Mouse (Mus musculus): ENCODE data around the gene Mfsd13b. TPM values are rescaled to one million over a fixed set of nuclear protein-coding genes. Genes with fewer than 3 reads are reported as not detected.

Gene Mfsd13b
- polyA plus RNA-seq, 1 experiment from 2014 or later: 0.50 TPM

DNA sequence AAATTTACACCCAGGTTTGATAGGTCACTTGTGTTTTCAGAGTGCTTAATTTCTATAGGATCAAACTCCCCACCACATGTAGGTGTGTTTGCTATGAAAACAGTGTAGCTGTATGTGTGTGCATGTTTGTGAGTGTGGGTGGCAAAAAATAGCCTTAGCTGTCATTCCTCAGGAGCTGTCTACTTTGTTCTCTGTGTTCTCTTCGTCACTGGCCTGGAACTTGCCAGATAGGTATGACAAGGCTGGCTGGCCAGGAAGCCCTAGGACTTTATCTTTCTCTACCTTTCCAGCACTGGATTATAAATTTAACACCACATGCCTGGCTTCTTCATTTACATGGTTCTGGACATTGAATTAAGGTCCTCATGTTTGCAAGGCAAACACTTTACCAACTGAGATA, 61.9 kb downstream of the Mfsd13b start:
- no peaks in the 10 kb centered on the region for H3K9me3 ChIP-seq (replicated peaks; ENCODE audit: control insufficient read depth, low read length)
- no peaks in the 10 kb centered on the region for H3K27me3 ChIP-seq (ENCODE audit: control insufficient read depth, insufficient read depth, low read length)
- no peak for ATAC-seq (replicated peaks; ENCODE audit: extremely low read depth, insufficient read depth, low FRiP score)
- no peak overlapping the region for H3K4me2 ChIP-seq (ENCODE audit: low read depth, low read length)
- WGBS: 26% methylated on average over 1 of the region's 1 CpGs
- H3K27ac ChIP-seq (ENCODE audit: low read length): 0 out of 2 replicates have a peak overlapping the region, but pooled peaks have one; percentile 1
- H3K4me1 ChIP-seq (ENCODE audit: control insufficient read depth, insufficient read depth, low read length): peaks cover 26% of the 10 kb centered on the region
- H3K36me3 ChIP-seq (ENCODE audit: control insufficient read depth, insufficient read depth): 0 out of 2 replicates have a peak, but pooled peaks cover 2% of the 10 kb centered on the region
- no peak overlapping the region for H3K4me3 ChIP-seq (ENCODE audit: low read length)
- H3K9ac ChIP-seq (ENCODE audit: low read length): no peak overlapping the region

DNA sequence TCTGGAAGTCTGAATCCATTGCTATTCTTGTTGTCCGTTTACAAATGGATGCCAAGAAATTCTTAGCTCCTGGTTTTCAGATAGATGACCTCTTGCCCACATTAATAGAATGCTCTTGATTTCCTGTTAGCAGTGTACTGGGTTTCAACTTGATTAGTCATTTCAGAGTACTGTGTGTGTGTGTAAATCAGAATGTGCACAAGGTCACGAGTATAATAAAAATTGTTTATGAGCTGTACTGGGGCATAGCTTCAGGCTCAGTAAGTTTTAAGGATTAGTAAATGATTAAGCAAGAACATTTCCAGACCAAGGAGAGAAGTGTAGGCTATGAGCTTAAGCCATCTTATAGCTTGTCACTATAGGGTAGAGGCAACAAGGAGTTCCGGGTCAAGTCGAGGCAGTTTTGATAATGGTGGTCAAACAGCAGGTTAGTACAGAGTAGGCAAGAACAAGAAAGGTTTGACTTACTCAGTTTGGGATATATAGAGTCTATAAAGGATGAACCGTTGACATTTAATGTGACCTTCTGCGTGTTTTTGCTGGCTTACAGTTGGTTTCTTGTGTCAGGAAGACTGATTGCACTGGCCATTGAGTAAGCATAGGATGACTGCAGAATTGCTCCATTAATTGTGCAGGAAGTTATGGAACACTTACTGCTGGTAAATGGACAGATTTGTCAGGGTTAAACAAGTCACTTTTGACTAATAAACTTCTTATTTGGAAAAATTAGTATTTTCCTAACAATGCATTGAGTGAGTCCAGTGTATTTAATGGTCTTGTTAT, 63.6 kb downstream of the Mfsd13b start:
- H3K36me3 ChIP-seq (ENCODE audit: control insufficient read depth, insufficient read depth): 0 out of 2 replicates have a peak, but pooled peaks cover 5% of the 10 kb centered on the region
- H3K4me1 ChIP-seq (ENCODE audit: control insufficient read depth, insufficient read depth, low read length): peaks cover 17% of the 10 kb centered on the region
- H3K4me2 ChIP-seq (ENCODE audit: low read depth, low read length): no peak overlapping the region
- H3K27ac ChIP-seq (ENCODE audit: low read length): no peak overlapping the region
- no peak overlapping the region for H3K9ac ChIP-seq (ENCODE audit: low read length)
- no peaks in the 10 kb centered on the region for H3K9me3 ChIP-seq (replicated peaks; ENCODE audit: control insufficient read depth, low read length)
- no peak for ATAC-seq (replicated peaks; ENCODE audit: extremely low read depth, insufficient read depth, low FRiP score)
- 83% methylated on average over 6 of the region's 6 CpGs for WGBS
- no peak overlapping the region for H3K4me3 ChIP-seq (ENCODE audit: low read length)
- H3K27me3 ChIP-seq (ENCODE audit: control insufficient read depth, insufficient read depth, low read length): no peaks in the 10 kb centered on the region

DNA sequence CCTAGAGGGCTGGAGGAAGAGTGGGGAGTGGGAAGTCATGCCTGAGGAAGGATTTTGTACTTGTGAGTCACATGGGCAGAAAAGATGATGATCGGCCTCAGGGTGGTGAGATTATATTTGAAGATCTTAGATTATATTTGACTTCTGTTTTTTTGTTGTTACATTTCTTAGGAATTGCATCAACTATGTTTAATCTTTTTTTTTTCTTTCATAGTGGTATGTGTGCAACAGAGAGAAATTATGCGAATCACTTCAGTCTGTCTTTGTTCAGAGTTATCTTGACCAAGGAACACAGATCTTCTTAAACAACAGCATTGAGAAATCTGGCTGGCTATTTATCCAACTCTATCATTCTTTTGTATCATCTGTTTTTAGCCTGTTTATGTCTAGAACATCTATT, 65.3 kb downstream of the Mfsd13b start:
- H3K9ac ChIP-seq (ENCODE audit: low read length): no peak overlapping the region
- no peaks in the 10 kb centered on the region for H3K27me3 ChIP-seq (ENCODE audit: control insufficient read depth, insufficient read depth, low read length)
- ATAC-seq (replicated peaks; ENCODE audit: extremely low read depth, insufficient read depth, low FRiP score): no peak
- H3K27ac ChIP-seq (ENCODE audit: low read length): no peak overlapping the region
- H3K4me1 ChIP-seq (ENCODE audit: control insufficient read depth, insufficient read depth, low read length): peaks cover 9% of the 10 kb centered on the region
- no peak overlapping the region for H3K4me3 ChIP-seq (ENCODE audit: low read length)
- no peak overlapping the region for H3K4me2 ChIP-seq (ENCODE audit: low read depth, low read length)
- H3K36me3 ChIP-seq (ENCODE audit: control insufficient read depth, insufficient read depth): peaks cover 10% of the 10 kb centered on the region
- no peaks in the 10 kb centered on the region for H3K9me3 ChIP-seq (replicated peaks; ENCODE audit: control insufficient read depth, low read length)
- 89% methylated on average over 2 of the region's 2 CpGs for WGBS

DNA sequence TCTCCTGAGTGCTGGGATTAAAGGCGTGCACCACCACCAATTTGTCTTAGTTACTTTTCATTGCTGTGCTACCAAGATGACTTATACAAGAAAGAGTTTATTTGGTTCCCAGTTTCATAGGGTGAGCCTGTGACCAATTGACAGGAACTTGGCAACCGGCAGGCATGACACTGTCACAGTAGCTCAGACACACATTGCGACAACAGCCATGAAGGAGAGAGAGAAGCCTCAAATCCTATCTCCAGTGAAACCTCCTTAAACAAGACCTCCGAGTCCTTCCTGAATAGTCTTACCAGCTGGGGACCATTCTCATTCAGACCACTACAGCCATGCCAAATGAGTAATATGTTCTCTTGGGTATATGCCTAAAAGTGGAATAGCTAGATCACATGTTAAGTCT, 70.8 kb downstream of the Mfsd13b start:
- Histone ChIP-seq H3K4me2 (ENCODE audit: low read depth, low read length) (no peak overlapping the region), H3K9ac (ENCODE audit: low read length) (no peak overlapping the region), H3K4me1 (ENCODE audit: control insufficient read depth, insufficient read depth, low read length) (no peaks in the 10 kb centered on the region), H3K36me3 (ENCODE audit: control insufficient read depth, insufficient read depth) (peaks cover 21% of the 10 kb centered on the region), H3K27ac (ENCODE audit: low read length) (no peak overlapping the region), H3K4me3 (ENCODE audit: low read length) (no peak overlapping the region), H3K9me3 (replicated peaks; ENCODE audit: control insufficient read depth, low read length) (no peaks in the 10 kb centered on the region), H3K27me3 (ENCODE audit: control insufficient read depth, insufficient read depth, low read length) (no peaks in the 10 kb centered on the region)
- 83% methylated on average over 4 of the region's 4 CpGs for WGBS
- no peak for ATAC-seq (replicated peaks; ENCODE audit: extremely low read depth, insufficient read depth, low FRiP score)

DNA sequence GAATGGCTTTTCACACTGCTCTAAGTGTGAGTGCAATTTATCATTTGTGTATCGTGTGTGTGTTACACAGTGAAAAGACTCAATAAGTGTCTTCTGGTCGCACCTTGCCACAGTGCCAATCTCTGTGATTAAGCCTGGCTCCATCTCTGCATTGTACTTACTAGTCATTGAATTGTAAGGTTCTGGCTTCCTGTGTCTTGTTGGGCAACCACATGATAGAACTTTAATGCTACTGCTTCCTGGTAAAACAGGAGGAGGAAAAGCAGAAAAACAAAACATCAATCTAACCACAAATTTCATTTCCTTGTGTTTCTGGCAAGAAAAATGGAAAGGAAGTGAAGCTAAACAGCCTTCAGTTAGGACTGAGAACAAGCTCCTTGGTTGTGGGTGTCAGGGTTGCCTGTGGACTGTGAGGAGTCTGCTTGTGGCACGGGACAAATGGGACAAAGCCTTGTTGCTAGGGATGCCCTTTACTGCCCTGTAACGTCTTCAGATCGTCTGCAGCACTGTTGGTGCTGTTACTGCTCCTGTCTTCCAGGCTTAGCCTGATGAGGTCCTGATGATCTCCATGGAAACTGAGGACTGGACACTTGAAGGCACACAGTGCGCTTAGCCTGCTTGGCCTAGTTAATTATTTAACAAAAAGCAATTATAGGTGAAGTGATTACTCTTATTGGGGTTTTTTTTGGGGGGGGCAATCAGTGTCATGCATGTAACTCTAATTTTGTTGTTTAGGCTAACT, 77.3 kb downstream of the Mfsd13b start:
- 69% methylated on average over 6 of the region's 6 CpGs for WGBS
- no peak for ATAC-seq (replicated peaks; ENCODE audit: extremely low read depth, insufficient read depth, low FRiP score)
- Histone ChIP-seq H3K36me3 (ENCODE audit: control insufficient read depth, insufficient read depth) (0 out of 2 replicates have a peak, but pooled peaks cover 12% of the 10 kb centered on the region), H3K9me3 (replicated peaks; ENCODE audit: control insufficient read depth, low read length) (no peaks in the 10 kb centered on the region), H3K4me2 (ENCODE audit: low read depth, low read length) (no peak overlapping the region), H3K4me1 (ENCODE audit: control insufficient read depth, insufficient read depth, low read length) (peaks cover 3% of the 10 kb centered on the region; the same call in 1 of the 2 replicates), H3K27ac (ENCODE audit: low read length) (no peak overlapping the region), H3K4me3 (ENCODE audit: low read length) (no peak overlapping the region), H3K27me3 (ENCODE audit: control insufficient read depth, insufficient read depth, low read length) (no peaks in the 10 kb centered on the region), H3K9ac (ENCODE audit: low read length) (no peak overlapping the region)

GRCm38 (mm10) chr7:121064309-121064708, 82.0 kb downstream of the Mfsd13b start:
- Histone ChIP-seq H3K4me3 (ENCODE audit: low read length) (no peak overlapping the region), H3K9ac (ENCODE audit: low read length) (no peak overlapping the region), H3K4me1 (ENCODE audit: control insufficient read depth, insufficient read depth, low read length) (no peaks in the 10 kb centered on the region), H3K27me3 (ENCODE audit: control insufficient read depth, insufficient read depth, low read length) (no peaks in the 10 kb centered on the region), H3K9me3 (replicated peaks; ENCODE audit: control insufficient read depth, low read length) (no peaks in the 10 kb centered on the region), H3K4me2 (ENCODE audit: low read depth, low read length) (no peak overlapping the region), H3K27ac (ENCODE audit: low read length) (no peak overlapping the region), H3K36me3 (ENCODE audit: control insufficient read depth, insufficient read depth) (peaks cover 9% of the 10 kb centered on the region; the same call in 1 of the 2 replicates)
- ATAC-seq (replicated peaks; ENCODE audit: extremely low read depth, insufficient read depth, low FRiP score): no peak
- WGBS: 42% methylated on average over 4 of the region's 4 CpGs

Other genes with a start within 250 kb of the Mfsd13b start
- 1.0 TPM in 2 replicates for gene Vwa3a, start 243.2 kb upstream of the Mfsd13b start, polyA plus RNA-seq (2015; fragmentation: Nextera tagmentation; extraction: Ambion mirVana)
- not detected in 2 replicates for gene Gm5737, start 170.1 kb upstream of the Mfsd13b start, polyA plus RNA-seq (2015; fragmentation: Nextera tagmentation; extraction: Ambion mirVana)
- 35.8 and 42.5 TPM in 2 replicates for gene Eef2k, start 139.7 kb upstream of the Mfsd13b start, polyA plus RNA-seq (2015; fragmentation: Nextera tagmentation; extraction: Ambion mirVana)
- gene Polr3e, start 64.8 kb upstream of the Mfsd13b start, polyA plus RNA-seq (2015; fragmentation: Nextera tagmentation; extraction: Ambion mirVana): 21.4 and 22.1 TPM in 2 replicates
- 11.7 and 12.1 TPM in 2 replicates for gene Cdr2, start 197 bp upstream of the Mfsd13b start, polyA plus RNA-seq (2015; fragmentation: Nextera tagmentation; extraction: Ambion mirVana)
- 89.3 and 92.3 TPM in 2 replicates for gene Mettl9, start 51.9 kb downstream of the Mfsd13b start, polyA plus RNA-seq (2015; fragmentation: Nextera tagmentation; extraction: Ambion mirVana)
- 1.5 and 2.3 TPM in 2 replicates for gene Igsf6, start 92.1 kb downstream of the Mfsd13b start, polyA plus RNA-seq (2015; fragmentation: Nextera tagmentation; extraction: Ambion mirVana)
- gene Otoa, start 99.1 kb downstream of the Mfsd13b start, polyA plus RNA-seq (2015; fragmentation: Nextera tagmentation; extraction: Ambion mirVana): 0.12 and 0.36 TPM in 2 replicates

Data from heart, embryonic 16.5 days (tissue).